Mouse (Mus musculus): ENCODE results near the gene Sit1. TPM values are rescaled to one million over a fixed set of nuclear protein-coding genes. Genes with fewer than 3 reads are reported as not detected.

The Sit1 gene
- polyA plus RNA-seq (2015; fragmentation: Illumina TruSeq; extraction: RNeasy Lipid Tissue Mini Kit (QIAGEN cat#74804); ENCODE audit: low read depth, low replicate concordance), result not detected

DNA sequence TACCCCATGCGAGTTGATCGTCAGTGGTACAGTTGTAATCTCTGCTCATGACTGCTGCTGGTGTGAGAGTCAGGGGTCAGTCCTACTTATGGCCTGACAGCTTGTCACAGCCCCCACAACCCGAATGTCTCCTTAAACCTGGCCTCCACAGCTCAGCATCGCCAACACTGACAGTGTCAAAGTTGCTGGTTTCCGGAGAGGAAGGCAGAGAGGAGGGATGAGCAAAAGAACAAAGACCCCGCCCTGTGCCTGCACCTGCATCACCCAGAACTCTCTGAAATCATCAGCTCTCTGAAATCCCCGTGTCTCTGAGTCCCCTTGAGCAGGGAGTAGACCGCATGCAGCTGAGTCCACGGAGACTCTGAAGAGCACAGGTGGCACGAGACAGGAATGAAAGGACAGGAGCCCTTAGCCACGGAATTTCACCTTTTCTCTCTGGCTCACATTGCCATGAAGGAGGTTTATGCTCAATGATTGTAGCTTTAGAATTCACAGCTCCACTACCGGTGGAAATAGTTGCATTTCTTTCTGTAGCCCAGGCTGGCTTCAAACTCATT, at the start of gene Sit1:
Sit1 (minus strand) TSS at position 200 of the 557 bp plus-strand sequence.

GRCm38 (mm10) chr4:43506536-43507185, 23.1 kb upstream of the Sit1 start, which contains the start of gene Car9:
Gene Car9, plus strand, starts transcription at chr4:43506966.

GRCm38 (mm10) chr4:43499407-43500333, 16.1 kb upstream of the Sit1 start, which contains the start of gene Arhgef39:
Gene Arhgef39, minus strand, starts transcription at chr4:43499695.

GRCm38 (mm10) chr4:43492821-43493185, 9.3 kb upstream of the Sit1 start, which contains the start of gene Ccdc107:
Gene Ccdc107, plus strand, starts transcription at chr4:43492900.

GRCm38 (mm10) chr4:43454041-43454836, 29.3 kb downstream of the Sit1 start, which contains the start of gene Cd72:
Gene Cd72, minus strand, starts transcription at chr4:43454628.

DNA sequence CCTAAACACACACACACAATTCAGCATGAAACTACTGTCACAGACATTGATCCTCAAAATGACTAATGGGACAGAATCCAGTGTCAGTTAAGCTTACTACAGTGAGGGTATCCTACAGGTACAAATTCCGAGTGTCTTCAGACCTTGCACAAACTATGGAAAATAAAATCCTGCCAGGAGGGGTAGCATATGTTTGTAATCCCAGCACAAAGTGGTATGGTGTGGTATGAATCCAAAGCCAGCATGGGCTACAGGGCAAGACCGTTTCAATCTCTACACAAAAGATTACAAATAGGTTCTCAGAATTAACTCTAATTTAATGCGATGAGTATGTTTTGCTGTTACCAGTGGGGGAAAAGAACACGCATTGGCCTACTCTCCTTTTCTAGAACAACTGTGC, 41.9 kb downstream of the Sit1 start, which contains the start of gene Tesk1:
Tesk1 (plus strand) TSS at position 301 of the 400 bp plus-strand sequence.

Other genes starting within 250 kb of the Sit1 start
- gene Atp8b5, start 216.6 kb downstream of the Sit1 start, polyA plus RNA-seq (2015; fragmentation: Illumina TruSeq; extraction: RNeasy Lipid Tissue Mini Kit (QIAGEN cat#74804); ENCODE audit: low read depth, low replicate concordance), result 0.80 TPM
- gene Rusc2, start 101.8 kb downstream of the Sit1 start, polyA plus RNA-seq (2015; fragmentation: Illumina TruSeq; extraction: RNeasy Lipid Tissue Mini Kit (QIAGEN cat#74804); ENCODE audit: low read depth, low replicate concordance), result 66.1 TPM
- 3.6 TPM for gene Fam166b, start 54.6 kb downstream of the Sit1 start, polyA plus RNA-seq (2015; fragmentation: Illumina TruSeq; extraction: RNeasy Lipid Tissue Mini Kit (QIAGEN cat#74804); ENCODE audit: low read depth, low replicate concordance)
- gene Tesk1, start 41.8 kb downstream of the Sit1 start, polyA plus RNA-seq (2015; fragmentation: Illumina TruSeq; extraction: RNeasy Lipid Tissue Mini Kit (QIAGEN cat#74804); ENCODE audit: low read depth, low replicate concordance), result 60.5 TPM
- gene Cd72, start 29.1 kb downstream of the Sit1 start, polyA plus RNA-seq (2015; fragmentation: Illumina TruSeq; extraction: RNeasy Lipid Tissue Mini Kit (QIAGEN cat#74804); ENCODE audit: low read depth, low replicate concordance), result 2.9 TPM
- 58.5 TPM for gene Ccdc107, start 9.2 kb upstream of the Sit1 start, polyA plus RNA-seq (2015; fragmentation: Illumina TruSeq; extraction: RNeasy Lipid Tissue Mini Kit (QIAGEN cat#74804); ENCODE audit: low read depth, low replicate concordance)
- 1.8 TPM for gene Arhgef39, start 16.0 kb upstream of the Sit1 start, polyA plus RNA-seq (2015; fragmentation: Illumina TruSeq; extraction: RNeasy Lipid Tissue Mini Kit (QIAGEN cat#74804); ENCODE audit: low read depth, low replicate concordance)
- gene Car9, start 23.2 kb upstream of the Sit1 start, polyA plus RNA-seq (2015; fragmentation: Illumina TruSeq; extraction: RNeasy Lipid Tissue Mini Kit (QIAGEN cat#74804); ENCODE audit: low read depth, low replicate concordance), result 1.2 TPM
- gene Tpm2, start 40.0 kb upstream of the Sit1 start, polyA plus RNA-seq (2015; fragmentation: Illumina TruSeq; extraction: RNeasy Lipid Tissue Mini Kit (QIAGEN cat#74804); ENCODE audit: low read depth, low replicate concordance), result 16.8 TPM
- gene Creb3, start 78.6 kb upstream of the Sit1 start, polyA plus RNA-seq (2015; fragmentation: Illumina TruSeq; extraction: RNeasy Lipid Tissue Mini Kit (QIAGEN cat#74804); ENCODE audit: low read depth, low replicate concordance), result 65.5 TPM
- gene Tln1, start 79.0 kb upstream of the Sit1 start, polyA plus RNA-seq (2015; fragmentation: Illumina TruSeq; extraction: RNeasy Lipid Tissue Mini Kit (QIAGEN cat#74804); ENCODE audit: low read depth, low replicate concordance), result 40.4 TPM
- 28.2 TPM for gene Rgp1, start 95.0 kb upstream of the Sit1 start, polyA plus RNA-seq (2015; fragmentation: Illumina TruSeq; extraction: RNeasy Lipid Tissue Mini Kit (QIAGEN cat#74804); ENCODE audit: low read depth, low replicate concordance)
- 61.8 TPM for gene Gba2, start 95.1 kb upstream of the Sit1 start, polyA plus RNA-seq (2015; fragmentation: Illumina TruSeq; extraction: RNeasy Lipid Tissue Mini Kit (QIAGEN cat#74804); ENCODE audit: low read depth, low replicate concordance)
- gene Msmp, start 100.8 kb upstream of the Sit1 start, polyA plus RNA-seq (2015; fragmentation: Illumina TruSeq; extraction: RNeasy Lipid Tissue Mini Kit (QIAGEN cat#74804); ENCODE audit: low read depth, low replicate concordance), result not detected
- 48.5 TPM for gene Npr2, start 148.2 kb upstream of the Sit1 start, polyA plus RNA-seq (2015; fragmentation: Illumina TruSeq; extraction: RNeasy Lipid Tissue Mini Kit (QIAGEN cat#74804); ENCODE audit: low read depth, low replicate concordance)
- gene Spag8, start 169.9 kb upstream of the Sit1 start, polyA plus RNA-seq (2015; fragmentation: Illumina TruSeq; extraction: RNeasy Lipid Tissue Mini Kit (QIAGEN cat#74804); ENCODE audit: low read depth, low replicate concordance), result 1.5 TPM
- 69.8 TPM for gene Hint2, start 172.7 kb upstream of the Sit1 start, polyA plus RNA-seq (2015; fragmentation: Illumina TruSeq; extraction: RNeasy Lipid Tissue Mini Kit (QIAGEN cat#74804); ENCODE audit: low read depth, low replicate concordance)
- 40.7 TPM for gene Tmem8b, start 185.2 kb upstream of the Sit1 start, polyA plus RNA-seq (2015; fragmentation: Illumina TruSeq; extraction: RNeasy Lipid Tissue Mini Kit (QIAGEN cat#74804); ENCODE audit: low read depth, low replicate concordance)
- 1.6 TPM for gene Fam221b, start 185.4 kb upstream of the Sit1 start, polyA plus RNA-seq (2015; fragmentation: Illumina TruSeq; extraction: RNeasy Lipid Tissue Mini Kit (QIAGEN cat#74804); ENCODE audit: low read depth, low replicate concordance)
- gene Olfr70, start 217.1 kb upstream of the Sit1 start, polyA plus RNA-seq (2015; fragmentation: Illumina TruSeq; extraction: RNeasy Lipid Tissue Mini Kit (QIAGEN cat#74804); ENCODE audit: low read depth, low replicate concordance), result not detected
- not detected for gene Olfr71, start 226.5 kb upstream of the Sit1 start, polyA plus RNA-seq (2015; fragmentation: Illumina TruSeq; extraction: RNeasy Lipid Tissue Mini Kit (QIAGEN cat#74804); ENCODE audit: low read depth, low replicate concordance)
- 2.0 TPM for gene Hrct1, start 243.5 kb upstream of the Sit1 start, polyA plus RNA-seq (2015; fragmentation: Illumina TruSeq; extraction: RNeasy Lipid Tissue Mini Kit (QIAGEN cat#74804); ENCODE audit: low read depth, low replicate concordance)
- gene Spaar, start 246.3 kb upstream of the Sit1 start, polyA plus RNA-seq (2015; fragmentation: Illumina TruSeq; extraction: RNeasy Lipid Tissue Mini Kit (QIAGEN cat#74804); ENCODE audit: low read depth, low replicate concordance), result 1.3 TPM